Mouse (Mus musculus) T-cell, adult 2 months (primary cell): ENCODE measurements around the gene Rab3c.

Experiments used
- DNase-seq: peaks from one replicate; pipeline ENCODE4 v3.0.0; 2022; ENCODE audit warnings: low spot score

Gene Rab3c

DNA sequence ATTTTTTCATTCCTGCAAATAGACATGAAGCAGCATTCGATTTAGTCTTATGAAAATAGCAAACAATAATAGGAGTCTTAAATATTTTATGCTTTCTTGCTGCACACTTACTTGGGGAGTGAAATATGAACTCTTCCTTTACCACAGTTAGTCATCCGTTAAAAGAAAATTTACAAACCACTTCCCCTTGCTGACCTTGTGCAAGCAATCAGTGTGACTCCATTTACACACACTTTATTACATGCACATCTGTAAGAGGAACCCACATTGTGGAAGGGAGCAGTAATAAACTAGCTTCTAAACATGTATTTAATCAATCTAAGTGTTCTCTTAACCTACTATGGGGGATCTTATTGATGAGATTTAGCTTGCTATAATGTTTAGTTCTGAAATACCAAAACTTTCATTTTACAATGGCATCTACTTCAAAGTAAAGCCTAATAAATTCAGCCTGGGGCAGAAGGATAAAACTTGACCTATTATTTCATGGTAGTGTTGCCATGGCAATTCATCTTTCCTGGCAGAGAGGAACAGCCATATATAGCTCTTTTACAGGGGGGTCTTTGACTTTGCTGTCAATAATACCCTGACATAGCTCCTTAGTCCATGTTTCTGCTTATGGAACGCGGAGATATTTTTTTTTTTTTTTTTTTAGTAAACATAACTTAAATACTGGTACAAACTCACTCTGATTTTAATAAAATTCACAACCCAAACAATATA, 95.7 kb downstream of the Rab3c start:
- no peak for DNase-seq

DNA sequence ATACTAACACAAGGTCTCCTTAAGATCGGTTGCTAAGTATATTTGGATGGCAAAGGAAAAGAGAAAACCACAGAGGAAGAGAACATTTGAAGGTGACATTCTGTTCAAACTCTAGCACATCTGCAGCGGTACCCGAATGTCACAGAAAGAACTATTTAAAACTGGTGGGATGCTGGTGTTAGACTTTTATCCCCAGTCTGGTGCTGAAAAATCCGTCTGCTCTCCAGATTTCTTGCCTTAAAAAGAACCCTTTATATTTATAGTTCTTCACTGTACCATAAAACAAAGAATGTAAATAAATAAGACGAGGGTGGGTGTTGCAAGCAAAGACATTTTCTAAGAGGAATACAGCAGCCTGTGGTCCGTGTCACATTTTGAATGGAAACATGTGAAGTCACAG, 105.1 kb downstream of the Rab3c start:
- DNase-seq = no peak

DNA sequence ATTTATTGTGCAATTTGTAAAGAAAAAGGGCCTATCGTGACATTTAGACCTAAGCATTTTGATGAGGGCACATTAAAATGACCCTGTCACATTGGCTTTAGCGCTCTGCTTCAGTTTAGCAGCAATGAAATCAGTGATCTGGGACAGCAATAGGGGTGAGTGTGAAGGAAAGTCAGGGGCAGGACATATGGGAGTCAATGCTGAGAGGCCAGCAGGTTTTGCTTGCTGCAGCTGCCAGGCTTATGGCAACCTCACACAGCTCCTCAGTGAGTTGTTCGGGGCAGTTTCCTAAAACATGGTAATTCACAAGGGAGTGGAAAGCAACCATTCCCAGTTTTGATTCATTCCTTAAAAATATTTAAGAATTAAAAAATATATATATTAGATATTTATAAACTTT, 111.1 kb downstream of the Rab3c start:
- DNase-seq = no peak

DNA sequence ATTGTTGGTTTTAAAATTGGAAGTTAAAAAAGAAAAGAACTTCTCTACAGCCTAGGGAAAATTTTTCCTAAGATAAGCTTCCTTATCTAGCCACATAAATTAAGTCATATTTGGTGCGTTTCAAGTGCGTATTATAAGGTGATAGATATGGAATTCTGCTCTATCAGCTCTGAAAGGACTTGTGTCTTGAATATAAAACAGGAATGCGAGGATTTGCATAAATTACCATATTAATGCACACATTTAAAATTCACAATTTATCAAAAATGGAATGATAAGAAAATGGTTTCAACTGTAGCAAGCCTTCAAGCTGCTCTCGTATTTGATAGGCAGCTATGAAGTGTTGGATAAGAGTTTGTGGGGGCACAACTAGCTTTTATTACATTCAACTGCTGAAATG, 111.6 kb downstream of the Rab3c start:
- no peak for DNase-seq

DNA sequence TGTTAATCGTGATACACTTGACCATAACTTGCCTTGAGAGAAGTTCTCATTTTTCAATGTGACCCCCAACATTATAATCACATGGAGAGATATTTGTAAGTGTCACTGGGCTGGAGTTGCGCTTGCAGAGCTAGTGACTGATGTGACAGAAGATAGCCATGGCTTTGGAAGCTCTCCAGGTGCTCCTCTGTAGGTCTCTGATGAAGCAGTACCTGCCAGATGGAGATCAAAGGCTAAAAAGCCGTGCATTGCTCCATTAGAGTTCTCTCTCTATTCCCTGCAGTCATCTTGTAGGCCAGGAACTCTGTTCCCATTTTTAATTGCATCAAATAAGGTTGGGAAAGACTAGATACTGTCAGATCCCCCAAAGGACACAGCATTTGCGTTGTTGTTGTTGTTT, 112.2 kb downstream of the Rab3c start:
- DNase-seq = no peak

DNA sequence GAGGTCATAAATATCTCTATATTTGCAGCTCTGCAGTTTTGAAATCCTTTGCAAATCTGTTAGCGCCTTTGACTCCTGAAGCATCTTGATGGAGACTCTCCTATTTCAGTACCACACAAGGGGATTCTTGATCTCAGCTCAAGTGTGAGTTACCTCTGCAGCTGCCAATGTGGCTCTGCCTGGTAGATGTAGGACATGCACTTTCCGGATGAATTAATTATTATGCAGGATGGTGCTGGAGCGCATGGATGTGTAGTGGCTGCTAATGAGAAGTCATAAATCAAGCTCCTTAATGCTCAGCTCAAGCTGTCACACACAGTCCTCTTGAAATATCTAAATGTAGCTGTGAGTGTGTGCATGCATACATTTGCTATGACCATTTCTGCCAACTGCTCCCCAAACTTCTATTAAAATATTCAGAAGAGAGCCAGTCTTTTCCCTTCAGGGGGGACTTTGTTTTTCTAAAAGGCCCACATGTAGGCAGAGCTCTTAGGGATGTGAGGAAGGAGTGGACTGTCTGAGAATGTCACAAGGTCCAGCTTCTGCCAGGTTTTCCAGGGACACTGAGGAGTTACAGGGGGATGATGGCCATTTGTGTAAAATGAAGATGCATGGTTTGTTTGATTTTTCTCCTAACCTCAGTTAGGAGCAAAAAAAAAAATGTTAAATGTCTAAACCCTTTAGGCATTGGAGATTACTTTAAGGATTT, 114.0 kb downstream of the Rab3c start:
- DNase-seq = no peak

DNA sequence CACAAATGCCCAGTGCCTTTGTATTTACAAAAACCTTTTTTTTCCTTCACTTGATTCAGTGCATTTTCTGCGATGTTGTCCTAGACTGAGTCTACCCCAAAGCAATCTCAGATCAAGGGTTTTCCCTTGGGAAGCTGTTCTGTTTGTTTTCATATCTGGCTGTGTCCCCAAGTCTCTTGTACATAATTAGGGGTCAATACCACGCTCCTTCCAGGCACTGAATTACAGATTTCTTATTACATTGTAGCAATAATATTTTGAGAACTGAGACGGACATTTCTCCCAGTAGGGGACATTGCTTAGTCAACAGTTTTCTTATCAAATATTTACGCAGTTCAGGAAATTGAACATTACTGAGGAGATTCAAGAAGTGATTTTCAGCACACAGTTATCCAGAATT, 120.8 kb downstream of the Rab3c start:
- no peak for DNase-seq

DNA sequence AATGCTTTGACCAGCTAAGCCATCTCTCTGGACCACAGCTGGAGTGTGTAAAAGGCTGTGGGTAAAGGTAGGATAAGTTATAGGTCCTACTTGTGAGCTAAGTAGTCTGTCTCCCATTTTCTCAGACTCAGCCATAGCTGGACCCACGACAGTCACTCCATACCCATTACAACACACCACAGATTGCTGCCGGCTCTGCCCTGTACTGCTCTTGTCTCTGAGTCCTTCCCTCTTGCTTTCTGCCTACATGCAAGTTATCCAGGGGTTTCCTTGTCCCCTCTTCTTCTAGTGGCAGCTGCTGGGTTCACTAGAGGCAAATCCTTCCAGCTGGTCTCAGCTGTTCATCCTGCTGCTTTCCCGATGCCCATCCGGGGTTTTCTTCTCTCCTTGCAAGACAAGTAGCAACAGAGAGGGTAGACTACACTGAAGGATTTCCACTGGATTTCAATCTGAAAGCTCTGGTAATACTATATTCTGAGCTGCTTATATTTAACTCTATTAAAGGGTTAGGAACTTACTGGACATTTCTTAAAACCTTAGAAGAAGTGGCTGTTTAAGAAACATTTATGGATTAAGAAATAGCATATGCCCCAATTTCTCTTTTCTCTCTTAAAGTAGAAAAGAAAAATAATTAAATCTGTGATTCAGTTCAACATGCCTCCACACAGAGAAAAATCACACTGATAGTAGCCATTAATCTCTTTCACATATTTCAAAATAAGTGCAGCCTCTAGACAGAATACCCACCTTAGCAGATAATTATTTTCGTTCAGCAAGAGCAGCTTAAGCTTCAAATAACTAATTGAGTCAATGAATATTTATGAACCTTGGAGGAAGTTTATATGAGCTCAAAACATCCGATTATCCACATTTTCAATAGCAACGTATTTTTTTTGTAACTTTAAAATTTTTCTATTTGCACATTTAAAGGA, 121.9 kb downstream of the Rab3c start:
- DNase-seq = no peak

DNA sequence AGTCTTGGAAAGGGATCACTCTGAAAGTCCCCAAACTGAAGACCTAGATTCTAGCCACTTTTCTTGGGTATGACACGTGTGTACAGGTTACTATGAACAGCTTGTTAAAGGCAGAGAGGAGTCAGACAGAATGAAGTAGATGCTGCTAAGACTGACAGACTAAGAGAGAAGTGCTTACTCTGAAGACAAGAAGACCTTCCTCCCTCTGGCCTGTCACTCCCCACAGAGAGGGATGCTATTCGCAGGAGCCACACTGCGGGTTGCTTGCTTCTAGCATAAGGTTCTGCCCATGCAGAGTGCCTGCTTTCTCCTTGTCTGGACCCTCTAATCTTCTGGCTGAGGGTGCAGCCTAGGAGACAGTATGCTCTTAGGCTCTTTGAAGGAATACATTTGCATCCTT, 135.3 kb downstream of the Rab3c start:
- no peak for DNase-seq

DNA sequence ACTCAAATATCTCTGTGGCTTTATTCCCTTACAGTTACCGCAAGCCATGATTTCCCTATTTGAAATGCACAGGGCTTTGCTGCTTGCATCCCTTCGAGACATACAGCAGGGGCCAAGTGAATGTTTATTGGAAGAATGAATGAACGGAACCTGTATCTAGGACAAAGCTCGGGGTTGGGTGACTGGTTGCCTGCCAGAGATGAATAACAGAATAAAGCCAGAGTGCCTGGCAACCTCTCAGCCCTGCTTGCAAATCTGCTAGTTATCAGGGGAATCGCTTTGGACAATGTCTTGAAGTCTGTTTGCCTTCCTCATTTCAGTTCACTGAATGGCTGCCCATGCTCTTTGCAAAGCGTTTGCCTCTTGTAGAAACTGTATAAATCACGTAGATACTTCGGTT, 135.8 kb downstream of the Rab3c start:
- DNase-seq = no peak

DNA sequence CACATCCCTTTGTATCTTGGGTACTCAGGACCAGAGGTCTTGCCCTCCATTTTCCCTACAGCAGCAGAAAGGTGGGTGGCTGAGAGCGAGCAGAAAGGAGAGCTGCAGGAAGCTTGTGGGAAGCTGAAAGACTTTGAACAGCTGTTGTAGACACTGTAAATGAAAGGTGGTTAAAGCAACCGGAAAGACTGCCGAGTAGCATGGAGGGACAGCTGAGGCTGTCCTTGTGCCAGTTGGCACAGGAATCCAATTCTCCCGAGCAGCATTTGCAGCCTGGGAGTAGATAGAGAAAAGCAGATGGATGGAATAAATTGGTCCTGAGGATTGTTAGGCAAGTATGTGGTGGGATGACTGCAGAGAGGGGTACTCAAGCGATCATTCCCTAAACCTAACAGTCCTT, 141.5 kb downstream of the Rab3c start:
- DNase-seq = no peak

DNA sequence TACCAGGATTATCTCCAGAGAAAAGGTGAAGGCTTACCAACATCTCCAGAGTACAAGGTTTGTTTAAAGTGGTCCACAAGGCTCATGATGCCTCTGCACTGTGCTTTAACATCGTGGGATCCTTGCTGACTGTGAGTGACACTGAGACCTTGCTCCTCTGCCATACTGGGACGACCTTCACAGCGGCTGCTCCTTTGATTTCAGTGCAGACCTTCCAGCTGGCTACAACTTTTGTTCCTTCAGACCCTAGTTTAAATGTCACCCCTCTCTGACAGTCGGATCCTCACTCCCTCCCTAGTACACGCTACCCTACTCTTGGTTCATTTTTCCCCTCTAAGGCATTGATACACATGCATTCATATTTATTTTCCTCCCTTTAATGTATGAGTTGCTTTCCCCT, 142.2 kb downstream of the Rab3c start:
- no peak for DNase-seq

DNA sequence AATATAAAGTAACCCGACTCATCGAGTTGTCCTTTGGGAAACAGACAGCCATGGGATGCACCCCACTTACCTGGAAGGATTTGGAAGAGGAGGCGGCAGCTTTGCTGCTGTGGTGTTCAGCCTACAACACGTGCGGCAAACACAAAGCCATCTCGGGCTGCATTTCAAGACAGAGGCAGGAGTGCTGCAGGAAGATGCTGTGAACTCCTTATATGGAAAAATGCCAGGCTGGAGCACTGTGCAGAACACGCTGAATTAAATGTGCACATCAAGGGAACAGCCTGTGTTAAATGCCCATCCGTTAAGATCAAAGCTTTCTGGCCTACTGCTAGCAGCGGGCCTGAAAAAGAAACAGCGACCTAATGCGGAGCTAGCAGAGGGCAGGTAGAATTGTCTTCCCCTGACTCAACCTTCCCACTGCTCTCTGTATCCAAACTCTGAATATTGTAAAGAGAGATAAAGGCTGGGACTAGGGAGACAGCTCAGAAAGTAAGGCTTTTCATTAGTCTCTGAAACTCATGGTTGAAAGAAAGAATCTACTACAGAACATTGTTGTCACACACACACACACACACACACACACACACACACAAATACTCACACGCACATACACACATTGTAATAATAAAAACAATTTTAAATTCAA, 153.1 kb downstream of the Rab3c start:
- no peak for DNase-seq

DNA sequence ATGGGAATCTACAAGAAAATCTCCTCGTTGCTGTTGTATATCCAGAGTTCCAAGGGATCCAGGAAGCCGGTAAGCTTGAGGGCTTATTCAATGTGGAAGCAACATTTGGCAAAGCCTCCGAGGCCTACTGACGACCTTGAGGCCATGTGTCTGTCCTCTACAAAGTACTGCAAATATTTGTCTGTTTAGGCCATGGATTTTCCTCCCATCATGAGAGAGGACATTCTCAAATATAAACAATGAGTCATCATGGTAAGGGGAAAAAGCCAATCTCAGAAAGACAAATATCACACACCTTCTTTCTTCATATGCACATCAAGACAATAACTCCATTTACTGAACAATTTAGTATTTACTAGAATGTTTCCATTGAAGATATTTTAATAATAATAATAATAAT, 158.0 kb downstream of the Rab3c start:
- no peak for DNase-seq

DNA sequence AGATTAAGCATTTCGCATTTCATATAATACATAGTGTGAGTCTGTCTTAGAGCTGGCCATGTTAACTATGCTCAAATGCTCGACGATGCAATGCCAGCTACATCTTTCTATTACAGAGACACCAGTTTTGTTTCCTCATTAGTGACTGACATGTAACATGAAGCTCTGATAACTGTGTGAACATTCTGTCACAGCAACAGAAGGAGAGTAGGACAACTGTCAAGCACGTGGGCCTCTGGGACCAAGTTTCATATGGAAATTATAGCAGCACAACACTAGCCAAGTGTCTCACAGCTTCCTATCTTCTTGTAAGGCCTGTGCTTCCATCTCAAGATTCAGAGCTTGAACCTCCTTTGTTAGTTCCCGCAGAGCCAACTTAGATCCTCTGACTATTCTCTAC, 163.9 kb downstream of the Rab3c start:
- no peak for DNase-seq

DNA sequence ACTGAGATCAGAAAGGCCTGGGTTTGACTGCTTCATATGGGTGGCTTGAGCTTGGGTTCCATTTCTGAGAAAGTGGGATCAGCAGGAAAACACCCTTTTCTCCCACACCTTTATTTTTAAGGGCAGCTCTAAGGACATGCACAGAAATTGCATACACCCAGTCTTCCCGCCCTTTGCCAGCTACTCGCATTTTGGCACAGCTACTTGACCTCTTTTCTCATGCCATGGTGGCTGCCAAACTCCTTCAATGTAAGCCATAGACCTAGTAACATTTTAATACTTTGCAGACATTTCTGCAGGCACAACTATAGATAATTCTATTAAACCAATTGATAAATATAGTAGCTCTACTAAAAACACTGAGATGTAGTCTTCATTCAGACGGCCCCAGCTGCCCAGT, 164.5 kb downstream of the Rab3c start:
- no peak for DNase-seq

DNA sequence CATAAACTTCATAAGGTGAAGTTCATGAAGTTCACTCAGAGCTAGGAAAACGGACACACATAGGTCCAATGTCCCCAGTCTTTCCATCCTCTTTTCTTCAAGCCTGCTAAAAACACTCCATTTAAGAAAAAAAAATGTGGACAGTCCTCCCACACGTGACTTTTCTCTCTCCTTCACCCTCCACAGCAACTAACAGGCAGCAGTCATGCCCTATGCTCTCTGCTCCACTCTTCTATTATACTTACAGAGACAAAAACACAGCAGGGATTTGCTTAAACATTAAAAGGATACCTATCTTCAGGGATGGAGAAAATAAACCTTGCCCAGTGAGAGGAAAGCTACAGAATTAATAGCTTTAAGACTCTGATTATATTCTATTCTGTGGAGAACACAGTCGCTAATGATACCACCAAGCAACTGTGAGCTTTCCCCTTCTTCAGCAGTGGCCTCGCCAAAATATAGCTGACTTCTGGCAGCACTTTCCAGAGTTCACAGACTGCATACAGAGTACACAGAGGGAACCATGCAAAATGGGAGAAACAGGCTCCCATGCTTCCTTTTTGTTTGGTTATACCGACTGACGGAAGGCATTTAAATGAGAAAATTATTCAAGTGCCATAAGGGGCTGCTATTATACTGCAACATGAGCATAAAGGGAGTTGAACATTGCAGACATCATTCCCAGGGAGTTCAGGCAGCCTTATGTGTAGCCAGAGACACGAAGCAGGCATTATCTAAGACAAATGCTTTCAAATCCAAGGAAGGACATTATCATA, 165.7 kb downstream of the Rab3c start:
- DNase-seq = no peak

DNA sequence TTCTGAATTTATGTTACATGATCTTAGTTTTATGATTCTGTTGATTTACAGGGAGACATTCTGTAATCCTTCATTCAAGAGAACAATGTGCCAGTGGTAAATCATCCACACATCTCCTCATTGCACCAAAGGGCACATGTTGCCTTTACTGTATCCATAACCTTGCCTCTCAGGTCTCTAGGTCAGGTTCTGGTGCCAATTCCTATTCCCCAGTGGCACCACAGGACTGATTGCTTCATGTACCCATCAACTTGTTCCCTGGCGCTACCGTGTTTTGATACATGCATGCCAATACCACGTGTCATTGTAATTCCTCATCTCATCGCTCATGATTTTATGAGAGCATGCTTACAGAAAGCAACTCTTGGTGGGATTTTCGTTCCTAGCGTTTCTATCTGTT, 167.1 kb downstream of the Rab3c start:
- no peak for DNase-seq

DNA sequence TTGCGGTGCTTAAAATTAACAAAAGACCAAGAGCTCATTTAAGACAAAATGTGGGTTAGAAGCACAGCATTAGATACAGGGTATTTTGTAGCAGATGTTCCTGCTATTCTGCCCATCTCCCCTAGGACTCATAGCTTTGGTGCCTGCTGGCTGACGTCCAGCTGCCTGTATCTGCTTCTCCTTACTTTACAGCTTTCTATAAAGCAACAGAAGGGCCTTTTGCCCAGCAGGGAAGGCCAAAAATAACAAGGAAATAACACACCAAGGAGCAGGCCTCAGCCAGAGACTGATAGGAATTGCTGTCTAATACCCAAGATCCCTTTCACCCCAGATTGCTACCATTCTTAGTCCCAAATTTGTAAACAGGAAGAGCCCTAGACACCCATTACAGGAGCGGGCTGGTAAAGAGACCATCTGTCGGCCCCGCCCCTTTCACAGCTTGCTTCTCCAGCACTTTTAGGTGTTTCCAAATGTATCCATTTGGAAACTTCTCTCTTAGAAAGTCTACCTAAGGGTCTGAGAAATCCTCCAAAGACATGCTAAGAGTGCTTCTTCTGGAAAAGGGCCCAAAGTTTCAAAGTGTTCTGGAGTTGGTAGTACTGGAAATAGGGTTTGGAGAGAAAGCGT, 183.3 kb downstream of the Rab3c start:
- DNase-seq = no peak

DNA sequence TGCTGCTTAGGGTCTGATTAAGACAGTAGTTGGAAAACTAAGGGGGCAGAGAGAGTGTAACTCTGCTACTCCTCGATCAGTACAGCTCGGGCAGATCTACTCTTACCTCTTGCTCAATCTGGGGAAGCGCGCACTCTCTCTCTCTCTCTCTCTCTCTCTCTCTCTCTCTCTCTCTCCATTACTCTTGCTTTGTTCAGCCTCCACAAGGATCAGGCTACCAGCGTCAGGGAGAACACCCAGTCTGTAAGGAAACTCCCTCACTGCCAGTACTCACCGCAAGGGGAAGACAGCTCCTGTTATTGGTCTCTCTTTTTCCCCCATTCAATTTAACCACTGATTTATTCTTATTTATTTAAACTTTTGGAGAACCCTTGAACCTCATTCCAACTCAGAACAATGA, 185.8 kb downstream of the Rab3c start:
- no peak for DNase-seq
